Mouse (Mus musculus) cerebellum, postnatal 14 days (tissue): ENCODE data around the gene P2rx3.

Experiments
- DNase-seq, 2 experiments: peaks; one replicate each; pipeline ENCODE4 v3.0.0; 2021; ENCODE audit warnings: mixed read lengths in 2 of 2

P2rx3 gene

GRCm38 (mm10) chr2:85037047-85038026, at the start of gene P2rx3, which contains the start of gene Ssrp1:
Gene P2rx3, minus strand, starts transcription at chr2:85037462.
Gene Ssrp1, plus strand, starts transcription at chr2:85037234.
- DNase-seq: peak; percentile 92 to 95

- DNase-seq: no peak
Observed at GRCm38 (mm10) chr2:85073751-85074150, 36.5 kb upstream of the P2rx3 start.

DNA sequence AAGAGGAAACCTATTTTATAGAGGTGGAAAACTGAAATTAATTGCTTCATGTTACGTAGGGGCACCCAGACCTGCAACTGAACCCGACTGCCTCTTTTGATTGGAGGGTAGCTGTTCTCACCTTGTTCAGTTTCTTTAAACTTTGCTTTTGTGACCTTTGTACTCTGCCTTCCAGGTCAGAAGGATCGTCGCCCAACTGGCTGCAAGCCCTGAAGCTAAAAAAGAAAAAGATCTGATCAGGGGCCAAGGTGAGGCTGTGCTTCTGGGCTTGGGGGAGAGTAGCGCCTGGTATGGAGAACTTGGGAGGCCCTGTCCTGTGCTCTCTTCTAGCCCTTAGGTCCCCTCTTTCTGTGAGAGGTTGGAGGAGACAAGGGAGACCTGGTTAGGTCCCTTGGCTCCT, 34.7 kb upstream of the P2rx3 start:
- DNase-seq: no peak

- no peak for DNase-seq
Observed at GRCm38 (mm10) chr2:85070086-85070485, 32.8 kb upstream of the P2rx3 start.

- DNase-seq: no peak
Observed at GRCm38 (mm10) chr2:85068626-85069025, 31.4 kb upstream of the P2rx3 start.

DNA sequence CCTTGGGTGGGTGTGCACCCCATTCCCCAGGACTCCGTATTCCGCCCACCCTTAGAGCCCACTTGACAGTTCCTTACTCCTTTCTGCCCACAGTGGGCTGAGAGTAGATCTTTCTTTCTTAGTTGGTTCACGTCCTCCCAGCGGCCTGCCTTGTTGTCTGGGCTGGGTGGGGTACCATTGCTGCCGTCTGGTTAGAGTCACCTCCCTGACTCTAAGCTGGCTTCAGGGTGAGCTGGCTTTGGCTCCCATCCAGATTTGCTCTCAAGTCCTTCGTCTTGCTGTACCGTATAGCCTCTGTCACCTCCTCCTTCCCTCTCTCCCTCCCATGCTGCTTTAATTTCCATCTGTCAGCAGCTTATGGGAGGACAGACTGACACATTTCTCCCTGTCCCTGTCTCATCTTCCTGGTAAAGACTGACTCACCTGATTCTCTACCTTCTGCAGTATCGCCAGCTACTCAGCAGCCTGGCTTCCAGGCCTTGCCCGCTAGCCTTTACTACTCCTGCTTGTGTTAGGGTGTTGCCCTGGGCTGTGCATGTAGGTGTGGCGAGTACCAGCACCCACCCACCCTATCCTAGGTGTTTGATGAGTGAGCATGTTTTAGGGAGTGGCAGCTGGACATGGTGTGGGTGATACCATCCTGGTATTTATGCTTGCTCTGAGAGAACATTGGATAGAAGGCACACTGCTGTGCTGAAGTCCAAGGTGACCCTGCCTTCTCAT, 30.8 kb upstream of the P2rx3 start:
- DNase-seq: peak in 1 of 2 experiments; percentile 8

GRCm38 (mm10) chr2:85066937-85067336, 29.7 kb upstream of the P2rx3 start:
- no peak for DNase-seq

- no peak for DNase-seq
Observed at GRCm38 (mm10) chr2:85065141-85065875, 28.0 kb upstream of the P2rx3 start.

GRCm38 (mm10) chr2:85061107-85061541, 23.9 kb upstream of the P2rx3 start:
- no peak for DNase-seq

GRCm38 (mm10) chr2:85060591-85061060, 23.4 kb upstream of the P2rx3 start:
- no peak for DNase-seq

DNA sequence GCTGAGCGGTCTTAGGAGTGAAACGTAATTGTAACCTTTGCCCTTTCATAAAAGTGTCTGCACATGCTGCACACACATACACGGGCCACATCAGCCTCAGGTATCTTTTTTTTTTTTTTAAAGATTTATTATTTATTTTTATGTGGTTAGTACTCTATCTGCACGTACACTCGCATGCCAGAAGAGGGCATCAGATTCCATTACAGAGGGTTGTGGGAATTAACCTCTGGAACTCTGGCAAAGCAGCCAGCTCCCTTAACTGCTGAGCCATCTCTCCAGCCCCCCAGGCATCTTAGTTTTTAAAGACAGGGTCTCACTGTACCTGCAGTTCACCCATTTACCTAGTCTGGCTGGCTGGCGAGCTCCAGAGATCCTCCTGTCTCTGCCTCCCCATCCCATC, 22.4 kb upstream of the P2rx3 start:
- no peak for DNase-seq

DNA sequence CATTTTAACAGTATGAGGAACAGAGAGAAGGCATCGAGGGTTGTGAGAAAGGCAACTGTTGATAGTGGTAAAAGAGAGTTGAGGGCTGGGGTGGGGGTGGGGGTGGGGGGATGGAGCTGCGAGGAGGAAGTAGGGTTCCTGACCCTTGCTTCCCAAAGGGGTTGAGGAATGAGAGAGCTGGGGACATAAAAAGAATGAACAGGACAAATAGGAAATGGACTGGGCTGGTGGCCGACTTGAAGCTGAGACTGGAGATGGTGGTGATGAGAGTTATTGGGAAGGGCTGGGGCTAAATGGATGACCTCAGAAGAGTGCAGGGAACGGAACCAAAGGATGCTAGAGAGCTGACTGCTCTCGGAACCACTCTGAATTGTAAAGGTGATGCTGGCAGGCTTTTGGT, 19.4 kb upstream of the P2rx3 start:
- no peak for DNase-seq

DNA sequence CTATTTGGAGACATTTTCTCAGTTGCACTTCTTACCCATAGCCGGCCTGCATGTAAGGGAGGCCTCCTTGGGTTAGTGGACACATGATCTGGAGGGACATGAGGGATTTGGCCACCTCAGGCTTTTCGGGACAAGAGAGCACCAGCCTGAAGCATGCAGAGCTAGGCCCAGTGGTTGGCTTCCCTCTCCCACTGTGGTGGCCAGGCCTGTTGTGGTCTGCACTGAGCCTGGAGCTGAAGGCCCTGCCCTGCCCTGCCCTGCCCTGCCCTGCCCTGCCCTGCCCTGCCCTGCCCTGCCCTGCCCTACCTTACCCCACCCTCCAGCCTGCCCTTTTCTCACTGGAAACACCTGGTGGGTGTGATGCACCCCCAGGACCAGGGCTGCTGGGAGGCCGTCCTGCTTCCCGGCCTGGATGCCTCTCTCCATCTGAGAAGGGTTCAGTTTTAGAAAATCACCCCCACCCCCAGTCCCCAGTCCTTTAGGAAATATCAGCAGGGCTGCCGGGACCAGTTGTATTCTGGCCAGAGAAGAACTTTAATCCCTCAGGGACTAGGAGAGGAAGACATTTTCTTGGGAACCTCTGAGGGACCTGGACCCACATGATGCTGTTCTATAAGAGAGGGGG, 16.0 kb upstream of the P2rx3 start:
- DNase-seq: no peak

DNA sequence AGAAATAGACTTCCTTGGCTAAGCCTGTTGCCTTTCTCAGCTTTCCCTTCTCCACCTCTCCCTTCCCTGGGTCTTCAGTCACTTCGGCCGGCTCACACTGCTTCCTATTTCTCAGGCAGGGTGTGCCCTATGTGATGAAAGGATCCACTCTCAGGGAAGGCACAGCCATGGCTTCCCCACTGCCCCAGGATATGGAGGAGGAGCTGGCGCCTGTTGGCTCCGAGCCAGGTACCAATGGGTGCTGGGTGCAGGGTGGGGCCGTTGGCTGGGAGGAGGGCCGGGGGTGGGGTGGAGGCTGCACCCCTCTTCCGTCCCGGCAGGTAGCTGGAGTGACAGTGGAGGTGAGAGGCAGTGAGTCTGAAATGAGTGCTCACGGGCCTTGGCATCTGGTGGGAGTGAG, 13.5 kb upstream of the P2rx3 start:
- DNase-seq: no peak

- peak; percentile 61 to 66 for DNase-seq
Observed at GRCm38 (mm10) chr2:85050001-85050634, 12.9 kb upstream of the P2rx3 start.

GRCm38 (mm10) chr2:85049277-85049676, 12.0 kb upstream of the P2rx3 start:
- no peak for DNase-seq

DNA sequence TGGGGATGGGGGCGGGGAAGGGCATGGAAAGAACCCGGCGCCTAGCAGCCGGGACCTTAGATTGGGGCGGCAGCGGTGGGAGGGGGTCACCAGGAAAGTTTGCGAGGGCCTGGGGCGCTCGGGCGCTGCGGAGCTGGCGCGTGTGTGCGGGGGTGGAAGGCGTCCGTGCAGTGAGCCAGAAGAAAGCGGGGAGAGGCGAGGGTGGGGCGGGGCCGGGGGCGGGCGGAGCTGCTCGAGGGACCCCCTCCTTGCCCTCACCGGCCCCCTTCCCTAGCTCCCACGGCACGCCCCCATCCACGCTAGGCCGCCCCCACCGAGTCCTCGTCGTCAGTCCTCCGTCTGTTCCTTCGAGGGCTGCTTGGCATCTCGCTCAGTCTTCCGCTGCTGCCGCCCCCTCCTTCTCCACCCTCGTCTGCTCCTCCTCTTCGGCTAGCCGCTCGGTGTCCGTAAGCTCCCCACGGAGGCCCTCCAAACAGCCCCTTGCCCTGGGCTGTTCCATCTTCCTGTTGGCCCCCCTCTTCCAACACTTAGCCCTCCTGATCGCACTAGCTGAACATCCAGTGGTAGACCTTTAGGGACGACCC, 11.0 kb upstream of the P2rx3 start:
- DNase-seq: peak; percentile 67 to 74

DNA sequence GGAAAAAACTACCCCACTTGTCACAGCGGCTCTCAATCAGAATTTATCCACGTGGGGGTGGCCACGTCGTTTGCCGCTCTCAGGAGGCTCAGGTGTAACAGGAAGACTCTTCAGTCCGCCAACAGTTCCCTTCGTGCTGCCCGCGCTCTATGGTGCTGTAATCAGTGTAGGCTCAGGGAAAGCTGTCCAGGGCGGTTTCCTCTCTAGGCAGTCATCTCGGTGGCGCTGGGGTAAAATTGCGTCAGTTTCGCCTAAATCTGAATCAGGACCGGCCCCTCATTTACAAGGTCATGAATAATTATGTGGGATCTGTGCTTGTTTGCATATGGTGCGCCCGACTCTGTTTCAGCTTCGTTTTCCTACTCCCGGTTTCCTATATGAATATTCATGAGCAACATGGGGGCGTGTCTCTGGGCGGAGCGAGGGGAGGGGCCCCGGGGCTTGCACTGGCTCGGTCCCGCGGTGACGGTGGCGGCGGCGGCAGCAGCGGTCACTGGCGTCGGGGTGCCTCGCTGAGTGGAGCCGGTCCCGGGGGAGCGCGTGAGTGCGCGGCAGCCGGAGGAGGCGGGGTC, 10.4 kb upstream of the P2rx3 start, which contains the start of gene Tnks1bp1:
Gene Tnks1bp1, plus strand, starts transcription at position 427 of the 572 bp plus-strand sequence.
- peak; percentile 91 for DNase-seq

- DNase-seq: no peak
Observed at GRCm38 (mm10) chr2:85047081-85047480, 9.8 kb upstream of the P2rx3 start.

GRCm38 (mm10) chr2:85046222-85046621, 9.0 kb upstream of the P2rx3 start:
- DNase-seq: no peak

DNA sequence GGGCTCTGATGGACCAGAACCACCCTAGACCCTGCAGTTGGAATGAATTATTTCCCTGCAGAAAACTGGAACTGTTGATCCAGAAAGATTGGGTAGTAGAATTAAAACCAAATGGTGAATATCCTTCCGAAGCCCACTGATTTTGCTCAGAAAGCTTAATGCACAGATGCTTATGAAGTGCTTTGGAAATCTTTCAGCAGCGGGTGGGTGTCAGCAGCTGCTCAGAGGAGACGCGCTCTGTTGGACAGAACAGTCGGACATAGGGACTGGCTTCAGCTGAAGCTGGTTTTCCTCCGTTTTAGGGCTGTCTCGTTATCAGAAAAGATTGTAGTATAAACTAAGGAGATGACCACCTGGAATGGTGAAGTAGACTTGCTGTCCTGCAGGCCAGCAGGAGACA, 6.4 kb upstream of the P2rx3 start:
- no peak for DNase-seq
